Mouse (Mus musculus): ENCODE results near the gene Vmn1r118. TPM values are rescaled to one million over a fixed set of nuclear protein-coding genes. Genes with fewer than 3 reads are reported as not detected.
"Not testable (repeated sequence)": the region's sequence is repeated elsewhere in the genome, so short reads cannot be mapped to it uniquely, and the experiment has no call there.

Vmn1r118 gene
- not detected in 3 replicates for total RNA-seq (2017)

GRCm38 (mm10) chr7:20912247-20912646 is at the start of gene Vmn1r118:
TSS of gene Vmn1r118 (minus strand) at chr7:20912347.
- not testable (repeated sequence) for ATAC-seq (replicated peaks; ENCODE audit: insufficient number of reproducible peaks, low FRiP score, low TSS enrichment, poor library complexity, severe bottlenecking)

- not testable (repeated sequence) for ATAC-seq (replicated peaks; ENCODE audit: insufficient number of reproducible peaks, low FRiP score, low TSS enrichment, poor library complexity, severe bottlenecking)
Measured at GRCm38 (mm10) chr7:20884021-20884420, 28.1 kb downstream of the Vmn1r118 start, which contains the start of gene Vmn1r117. TSS of gene Vmn1r117 (minus strand) at chr7:20884121.

DNA sequence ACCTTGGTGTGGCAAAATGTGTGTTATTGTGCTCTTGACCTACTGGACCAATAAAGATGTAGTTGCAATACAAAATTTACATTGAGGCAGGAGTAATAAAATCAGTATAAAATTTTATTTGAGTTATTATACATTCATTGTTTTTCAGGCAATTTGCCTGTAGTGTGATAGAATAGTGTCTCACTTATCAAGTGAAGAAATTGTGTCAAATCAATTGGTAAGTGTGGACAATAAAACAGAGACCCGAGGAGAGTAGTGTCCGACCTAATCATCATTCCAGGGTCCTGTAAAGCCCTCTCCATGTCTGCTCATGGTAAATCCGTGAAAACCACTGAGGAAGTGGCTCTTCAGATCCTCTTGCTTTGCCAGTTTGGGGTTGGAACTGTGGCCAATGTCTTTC is 40.2 kb downstream of the Vmn1r118 start, which contains the start of gene Vmn1r116:
TSS of gene Vmn1r116 (plus strand) at position 301 of the 400 bp plus-strand sequence.
- ATAC-seq (replicated peaks; ENCODE audit: insufficient number of reproducible peaks, low FRiP score, low TSS enrichment, poor library complexity, severe bottlenecking): not testable (repeated sequence)

Other genes with a start within 250 kb of the Vmn1r118 start
- gene Vmn1r107, start 243.4 kb downstream of the Vmn1r118 start, total RNA-seq (2017): not detected in 3 replicates
- gene Vmn1r111, start 209.1 kb downstream of the Vmn1r118 start, total RNA-seq (2017): not detected in 3 replicates
- gene Gm10668, start 181.7 kb downstream of the Vmn1r118 start, total RNA-seq (2017): not detected in 3 replicates
- gene Vmn1r112, start 141.2 kb downstream of the Vmn1r118 start, total RNA-seq (2017): not detected in 3 replicates
- gene Vmn1r113, start 125.1 kb downstream of the Vmn1r118 start, total RNA-seq (2017): not detected in 3 replicates
- not detected in 3 replicates for gene Vmn1r114, start 100.2 kb downstream of the Vmn1r118 start, total RNA-seq (2017)
- not detected in 3 replicates for gene Vmn1r115, start 67.4 kb downstream of the Vmn1r118 start, total RNA-seq (2017)
- not detected in 3 replicates for gene Vmn1r116, start 40.1 kb downstream of the Vmn1r118 start, total RNA-seq (2017)
- gene Vmn1r117, start 28.2 kb downstream of the Vmn1r118 start, total RNA-seq (2017): not detected in 3 replicates
- not detected in 3 replicates for gene Vmn1r119, start 100.1 kb upstream of the Vmn1r118 start, total RNA-seq (2017)
- gene Vmn1r120, start 141.4 kb upstream of the Vmn1r118 start, total RNA-seq (2017): not detected in 3 replicates
- not detected in 3 replicates for gene Vmn1r121, start 186.2 kb upstream of the Vmn1r118 start, total RNA-seq (2017)
- gene Vmn1r122, start 221.8 kb upstream of the Vmn1r118 start, total RNA-seq (2017): not detected in 3 replicates
- gene Vmn1r123, start 249.8 kb upstream of the Vmn1r118 start, total RNA-seq (2017): not detected in 3 replicates